Mouse (Mus musculus) testis, adult 2 months (tissue): ENCODE results near the gene Mrpl10.

ENCODE experiments used
- CTCF ChIP-seq: fragments of 200-500 bp; IDR thresholded peaks from 2 replicates; pipeline ENCODE4 v1.5.1; 2012; ENCODE audit warnings: low read depth, mild to moderate bottlenecking, inconsistent platforms, low read length, moderate library complexity; ENCODE audit not compliant: control insufficient read depth, insufficient read depth, insufficient replicate concordance
- POLR2A ChIP-seq: fragments of 200-500 bp; IDR thresholded peaks from 2 replicates; pipeline ENCODE4 v1.6.1; 2012; ENCODE audit warnings: low read depth, mild to moderate bottlenecking, inconsistent platforms, low read length, moderate library complexity; ENCODE audit not compliant: control insufficient read depth

DNA sequence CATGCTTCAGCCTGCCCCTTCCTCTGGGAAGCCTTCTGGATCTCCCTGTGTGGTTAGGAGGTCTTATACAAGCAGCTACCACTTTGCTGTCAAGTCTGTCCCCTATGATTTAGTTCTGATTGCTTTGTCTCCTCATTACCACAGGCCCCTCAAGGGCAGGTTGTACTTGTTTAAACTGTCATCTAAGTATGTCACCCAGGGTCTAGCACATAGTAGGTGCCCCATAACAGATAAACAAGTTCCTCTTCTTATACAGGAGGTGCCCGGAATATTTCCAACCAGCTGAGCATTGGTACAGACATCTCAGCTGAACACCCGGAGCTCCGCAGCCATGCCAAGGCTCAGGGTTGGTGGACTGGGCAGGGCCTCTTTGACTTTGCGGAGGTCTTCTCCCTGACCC lies 8.9 kb upstream of the Mrpl10 start:
- no peak for TF ChIP-seq CTCF
- no peak for TF ChIP-seq POLR2A
